Mouse (Mus musculus): ENCODE data around the gene BC051142. TPM values are rescaled to one million over a fixed set of nuclear protein-coding genes. Genes with fewer than 3 reads are reported as not detected.
"Not testable (repeated sequence)": the region's sequence is repeated elsewhere in the genome, so short reads cannot be mapped to it uniquely, and the experiment has no call there.

Gene BC051142
- total and polyA plus RNA-seq, 2 experiments from 2014 or later: 5.5 to 9.0 TPM

DNA sequence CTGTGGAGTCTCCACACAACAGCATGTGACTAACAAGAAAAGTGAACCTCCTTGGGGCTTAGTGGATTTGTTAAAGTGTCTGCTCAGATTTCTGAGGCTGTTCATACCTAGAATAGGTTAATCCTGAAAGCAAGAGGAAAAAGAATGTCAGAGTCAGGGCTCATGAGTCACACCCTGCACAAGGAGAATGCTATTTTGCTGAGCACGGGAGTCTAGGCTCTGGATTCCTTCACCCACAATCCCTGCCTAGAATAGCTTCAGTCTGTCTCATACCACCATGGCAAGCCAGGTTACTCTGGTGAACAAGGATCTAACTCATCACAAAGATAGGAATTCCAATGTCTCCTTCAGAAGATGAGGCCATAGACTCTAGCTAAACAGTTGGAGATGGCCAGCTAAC, 40.0 kb downstream of the BC051142 start:
- Histone ChIP-seq H3K27me3 (ENCODE audit: insufficient read depth, low read length) (no peaks in the 10 kb centered on the region), H3K36me3 (ENCODE audit: insufficient read depth) (no peaks in the 10 kb centered on the region), H3K4me2 (ENCODE audit: low read depth) (no peak overlapping the region), H3K9ac (no peak overlapping the region), H3K4me3 (ENCODE audit: low read depth, low read length) (no peak overlapping the region), H3K9me3 (ENCODE audit: low read length) (no peaks in the 10 kb centered on the region), H3K27ac (ENCODE audit: low read depth, low read length) (no peak overlapping the region), H3K4me1 (ENCODE audit: insufficient read depth) (no peaks in the 10 kb centered on the region)
- DNase-seq: no peak
- no peak for TF ChIP-seq CTCF (IDR thresholded peaks at IDR 0.05; ENCODE audit: low read depth)
- whole genome bisulfite sequencing: 47% methylated on average over 1 of the region's 1 CpGs
- ATAC-seq: no peak

DNA sequence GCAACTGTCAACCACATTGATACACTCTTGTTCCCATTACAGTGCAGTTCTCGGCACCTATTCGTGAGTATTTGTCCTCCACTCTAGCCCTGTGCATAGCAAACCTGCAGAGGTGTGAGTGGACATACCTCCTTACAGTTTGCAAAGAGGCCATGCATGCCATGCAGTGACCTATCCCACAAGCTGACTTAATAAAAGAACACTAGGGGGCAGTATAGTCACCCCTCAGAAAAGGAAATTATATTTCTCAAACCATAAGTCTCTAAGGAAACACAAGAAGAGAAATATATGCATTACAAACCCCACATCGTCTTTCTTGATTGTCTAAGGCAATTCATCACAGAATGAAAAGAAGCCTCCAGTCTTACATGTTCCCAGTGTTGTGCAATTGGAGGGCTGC, 41.2 kb downstream of the BC051142 start:
- no peak overlapping the region for H3K4me2 ChIP-seq (ENCODE audit: low read depth)
- H3K4me3 ChIP-seq (ENCODE audit: low read depth, low read length): no peak overlapping the region
- ATAC-seq (no peak), DNase-seq (peak; percentile 37)
- no peak overlapping the region for H3K9ac ChIP-seq
- 44% methylated on average over 3 of the region's 3 CpGs for WGBS
- peak; percentile 67 for TF ChIP-seq CTCF (IDR thresholded peaks at IDR 0.05; ENCODE audit: low read depth)
- H3K9me3 ChIP-seq (ENCODE audit: low read length): no peaks in the 10 kb centered on the region
- H3K27me3 ChIP-seq (ENCODE audit: insufficient read depth, low read length): no peaks in the 10 kb centered on the region
- H3K27ac ChIP-seq (ENCODE audit: low read depth, low read length): no peak overlapping the region
- no peaks in the 10 kb centered on the region for H3K36me3 ChIP-seq (ENCODE audit: insufficient read depth)
- H3K4me1 ChIP-seq (ENCODE audit: insufficient read depth): no peaks in the 10 kb centered on the region

DNA sequence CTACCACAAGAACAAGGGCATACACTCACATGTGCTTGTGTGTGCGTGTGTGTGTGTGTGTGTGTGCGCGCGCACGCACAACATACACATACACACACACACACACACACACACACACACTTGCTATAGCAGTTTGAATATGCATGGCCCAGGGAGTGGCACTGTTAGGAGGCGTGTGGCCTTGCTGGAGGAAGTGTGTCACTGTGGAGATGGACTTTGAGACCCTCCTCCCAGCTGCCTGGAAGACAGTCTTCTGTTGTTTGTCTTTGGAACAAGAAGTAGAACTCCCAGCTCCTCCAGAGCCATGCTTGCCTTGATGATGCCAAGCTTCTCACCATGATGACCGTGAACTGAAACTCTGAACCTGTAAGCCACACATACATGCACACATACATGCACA, 43.4 kb downstream of the BC051142 start:
- 92% methylated on average over 7 of the region's 7 CpGs for WGBS
- TF ChIP-seq CTCF (IDR thresholded peaks at IDR 0.05; ENCODE audit: low read depth): no peak
- no peak overlapping the region for H3K9ac ChIP-seq
- ATAC-seq (no peak), DNase-seq (no peak)
- H3K4me1 ChIP-seq (ENCODE audit: insufficient read depth): no peaks in the 10 kb centered on the region
- H3K4me3 ChIP-seq (ENCODE audit: low read depth, low read length): no peak overlapping the region
- H3K4me2 ChIP-seq (ENCODE audit: low read depth): no peak overlapping the region
- no peak overlapping the region for H3K27ac ChIP-seq (ENCODE audit: low read depth, low read length)
- H3K27me3 ChIP-seq (ENCODE audit: insufficient read depth, low read length): no peaks in the 10 kb centered on the region
- H3K9me3 ChIP-seq (ENCODE audit: low read length): no peaks in the 10 kb centered on the region
- no peaks in the 10 kb centered on the region for H3K36me3 ChIP-seq (ENCODE audit: insufficient read depth)

DNA sequence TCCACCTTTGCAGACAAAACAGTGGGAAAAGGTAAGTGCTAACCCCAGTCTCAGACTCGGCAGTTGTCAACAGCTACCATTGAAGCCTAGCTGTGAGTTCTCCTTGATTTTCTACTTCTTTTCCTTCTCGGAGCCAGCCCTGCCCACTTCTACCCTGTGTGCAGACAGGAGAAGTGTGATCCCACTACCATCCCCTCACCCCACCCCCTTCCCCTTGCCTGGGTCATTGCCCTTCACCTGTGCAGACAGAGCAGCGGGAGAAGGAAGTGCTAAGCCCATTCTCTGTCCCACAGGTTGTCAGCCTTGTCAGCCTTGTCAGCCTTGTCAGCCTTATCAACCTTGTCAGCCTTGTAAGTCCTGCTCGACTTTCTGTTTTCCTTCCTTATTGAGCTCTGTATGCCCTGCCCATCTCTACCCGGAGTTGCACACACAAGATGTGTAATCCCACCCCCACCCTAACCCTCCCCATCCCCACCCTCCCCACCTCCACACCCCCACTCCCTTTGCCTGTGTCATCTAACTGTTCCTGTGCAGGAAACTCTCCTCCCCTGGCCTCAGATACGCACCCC, 49.9 kb downstream of the BC051142 start:
- no peaks in the 10 kb centered on the region for H3K27me3 ChIP-seq (ENCODE audit: insufficient read depth, low read length)
- H3K4me1 ChIP-seq (ENCODE audit: insufficient read depth): no peaks in the 10 kb centered on the region
- H3K9ac ChIP-seq: no peak overlapping the region
- no peaks in the 10 kb centered on the region for H3K36me3 ChIP-seq (ENCODE audit: insufficient read depth)
- no peak for DNase-seq
- no peak overlapping the region for H3K4me2 ChIP-seq (ENCODE audit: low read depth)
- no peak overlapping the region for H3K27ac ChIP-seq (ENCODE audit: low read depth, low read length)
- no peaks in the 10 kb centered on the region for H3K9me3 ChIP-seq (ENCODE audit: low read length)
- WGBS: 75% methylated on average over 6 of the region's 6 CpGs
- TF ChIP-seq CTCF (IDR thresholded peaks at IDR 0.05; ENCODE audit: low read depth): no peak
- no peak overlapping the region for H3K4me3 ChIP-seq (ENCODE audit: low read depth, low read length)
- ATAC-seq: no peak

DNA sequence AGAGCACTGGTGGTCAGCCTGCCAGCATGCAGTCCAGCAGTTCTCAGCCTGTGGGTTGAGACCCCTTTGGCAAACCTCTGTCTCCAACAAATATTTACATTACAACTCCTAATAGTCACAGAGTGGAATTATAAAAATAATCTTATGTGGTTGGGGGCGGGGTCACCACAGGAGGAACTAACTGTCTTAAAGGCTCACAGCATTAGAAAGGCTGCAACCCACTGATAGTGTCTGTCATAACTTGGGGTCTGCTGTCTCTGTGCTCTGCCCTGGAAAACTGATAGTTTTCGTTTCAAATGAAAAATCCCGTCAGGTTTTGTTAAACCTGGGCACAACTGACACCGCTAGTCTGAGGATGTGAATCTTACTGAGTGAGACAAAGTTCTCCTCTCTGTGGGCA, 59.0 kb downstream of the BC051142 start:
- DNase-seq (no peak), ATAC-seq (no peak)
- no peak for TF ChIP-seq CTCF (IDR thresholded peaks at IDR 0.05; ENCODE audit: low read depth)
- Histone ChIP-seq H3K27me3 (ENCODE audit: insufficient read depth, low read length) (no peaks in the 10 kb centered on the region), H3K4me2 (ENCODE audit: low read depth) (no peak overlapping the region), H3K4me3 (ENCODE audit: low read depth, low read length) (no peak overlapping the region), H3K4me1 (ENCODE audit: insufficient read depth) (no peaks in the 10 kb centered on the region), H3K9me3 (ENCODE audit: low read length) (no peaks in the 10 kb centered on the region), H3K36me3 (ENCODE audit: insufficient read depth) (no peaks in the 10 kb centered on the region), H3K9ac (no peak overlapping the region), H3K27ac (ENCODE audit: low read depth, low read length) (no peak overlapping the region)
- WGBS: 82% methylated on average over 4 of the region's 4 CpGs

DNA sequence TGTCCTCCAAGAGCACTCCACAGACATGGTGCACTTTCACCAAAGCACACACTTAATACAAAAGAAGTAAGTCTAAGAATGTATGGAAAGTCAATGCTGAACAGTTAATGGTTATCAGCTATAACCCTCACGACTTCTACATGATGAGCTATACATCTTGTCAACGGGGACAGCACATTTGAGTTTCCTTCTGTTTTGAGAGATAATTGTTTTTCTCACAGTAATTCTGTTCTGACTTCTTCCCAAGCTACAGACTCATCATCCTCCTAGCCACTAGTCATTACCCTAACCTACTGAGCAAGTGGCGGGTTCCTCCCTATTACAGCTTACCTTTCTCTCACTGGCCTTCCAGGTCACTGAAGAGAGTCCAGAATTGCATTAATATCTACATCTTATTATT, 60.6 kb downstream of the BC051142 start:
- no peak overlapping the region for H3K4me3 ChIP-seq (ENCODE audit: low read depth, low read length)
- H3K36me3 ChIP-seq (ENCODE audit: insufficient read depth): no peaks in the 10 kb centered on the region
- H3K4me1 ChIP-seq (ENCODE audit: insufficient read depth): no peaks in the 10 kb centered on the region
- H3K4me2 ChIP-seq (ENCODE audit: low read depth): no peak overlapping the region
- 90% methylated on average over 3 of the region's 3 CpGs for WGBS
- TF ChIP-seq CTCF (IDR thresholded peaks at IDR 0.05; ENCODE audit: low read depth): no peak
- H3K27ac ChIP-seq (ENCODE audit: low read depth, low read length): no peak overlapping the region
- H3K27me3 ChIP-seq (ENCODE audit: insufficient read depth, low read length): no peaks in the 10 kb centered on the region
- no peak for ATAC-seq
- H3K9ac ChIP-seq: no peak overlapping the region
- DNase-seq: no peak
- H3K9me3 ChIP-seq (ENCODE audit: low read length): no peaks in the 10 kb centered on the region

DNA sequence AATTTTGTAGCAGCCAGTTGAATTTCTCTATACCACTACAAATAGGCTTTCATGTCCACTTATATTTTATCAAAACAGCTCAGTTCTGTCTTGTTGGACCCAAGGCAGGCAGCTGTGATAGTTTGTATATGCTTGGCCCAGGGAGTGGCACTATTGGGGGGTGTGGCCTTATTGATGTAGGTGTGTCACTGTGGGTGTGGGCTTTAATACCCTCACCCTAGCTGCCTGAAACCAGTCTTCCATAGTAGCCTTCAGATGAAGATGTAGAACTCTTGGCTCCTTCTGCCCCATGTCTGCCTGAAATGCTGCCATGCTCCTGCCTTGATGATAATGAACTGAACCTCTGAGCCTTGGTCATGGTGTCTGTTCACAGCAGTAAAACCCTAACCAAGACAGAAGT, 67.3 kb downstream of the BC051142 start:
- not testable (repeated sequence) for H3K9me3 ChIP-seq (ENCODE audit: low read length); ATAC-seq; H3K27me3 ChIP-seq (ENCODE audit: insufficient read depth, low read length)

DNA sequence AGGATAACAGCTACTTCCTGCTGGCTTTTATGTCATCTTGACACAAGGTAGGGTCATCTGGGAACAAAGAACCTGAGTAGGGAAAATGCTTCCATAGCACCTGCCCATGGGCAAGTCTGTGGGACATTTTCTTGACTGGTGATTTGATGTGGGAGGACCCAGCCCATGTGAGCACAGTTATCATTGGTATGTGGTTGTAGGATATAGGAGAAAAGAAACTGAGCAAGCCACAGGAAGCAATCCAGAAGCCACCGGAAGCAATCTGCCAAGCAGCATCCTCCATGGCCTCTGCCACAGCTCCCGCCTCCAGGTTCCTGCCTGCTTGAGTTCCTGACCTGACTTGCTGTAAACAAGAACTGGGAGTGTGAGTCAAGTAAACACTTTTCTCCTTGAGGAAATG, 71.9 kb downstream of the BC051142 start:
- ATAC-seq (no peak), DNase-seq (no peak)
- Histone ChIP-seq H3K27ac (ENCODE audit: low read depth, low read length) (no peak overlapping the region), H3K4me3 (ENCODE audit: low read depth, low read length) (no peak overlapping the region), H3K4me1 (ENCODE audit: insufficient read depth) (no peaks in the 10 kb centered on the region), H3K27me3 (ENCODE audit: insufficient read depth, low read length) (no peaks in the 10 kb centered on the region), H3K9me3 (ENCODE audit: low read length) (no peaks in the 10 kb centered on the region), H3K9ac (no peak overlapping the region), H3K4me2 (ENCODE audit: low read depth) (no peak overlapping the region), H3K36me3 (ENCODE audit: insufficient read depth) (no peaks in the 10 kb centered on the region)
- WGBS: 88% methylated on average over 2 of the region's 2 CpGs
- TF ChIP-seq CTCF (IDR thresholded peaks at IDR 0.05; ENCODE audit: low read depth): no peak

More for the DNA sequence above, 67.3 kb downstream of the BC051142 start:
- H3K36me3 ChIP-seq (ENCODE audit: insufficient read depth); DNase-seq; H3K4me1 ChIP-seq (ENCODE audit: insufficient read depth); H3K9ac ChIP-seq; H3K4me2 ChIP-seq (ENCODE audit: low read depth); H3K27ac ChIP-seq (ENCODE audit: low read depth, low read length); H3K4me3 ChIP-seq (ENCODE audit: low read depth, low read length): not testable (repeated sequence)

Measured in forebrain, postnatal 0 days (tissue).